Mouse (Mus musculus): ENCODE data around the gene Gmppa. TPM values are rescaled to one million over a fixed set of nuclear protein-coding genes. Genes with fewer than 3 reads are reported as not detected.
A peak's percentile ranks its signal among the peaks of the same experiment; 100 is the strongest.

The Gmppa gene
- total RNA-seq, 2 experiments from 2014 or later, result 51.9 to 53.7 TPM

DNA sequence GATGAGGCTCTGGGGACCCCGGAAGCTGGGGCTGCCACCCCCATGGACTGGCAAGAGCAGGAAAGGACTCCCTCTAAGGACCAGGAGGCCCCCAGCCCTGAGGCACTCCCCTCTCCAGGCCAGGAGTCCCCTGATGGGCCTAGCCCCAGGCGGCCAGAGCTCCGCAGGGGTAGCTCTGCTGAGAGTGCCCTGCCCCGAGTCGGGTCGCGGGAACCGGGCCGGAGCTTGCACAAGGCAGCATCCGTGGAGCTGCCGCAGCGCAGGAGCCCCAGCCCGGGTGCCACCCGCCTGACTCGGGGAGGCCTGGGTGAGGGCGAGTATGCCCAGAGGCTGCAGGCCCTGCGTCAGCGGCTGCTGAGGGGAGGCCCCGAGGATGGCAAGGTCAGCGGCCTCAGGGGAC is 13.9 kb upstream of the Gmppa start:
- no peak for DNase-seq (ENCODE audit: extremely low spot score in 1 of 2, low spot score in 2 of 2)
- intact Hi-C loops (cut with DNase I), result no loop called here

DNA sequence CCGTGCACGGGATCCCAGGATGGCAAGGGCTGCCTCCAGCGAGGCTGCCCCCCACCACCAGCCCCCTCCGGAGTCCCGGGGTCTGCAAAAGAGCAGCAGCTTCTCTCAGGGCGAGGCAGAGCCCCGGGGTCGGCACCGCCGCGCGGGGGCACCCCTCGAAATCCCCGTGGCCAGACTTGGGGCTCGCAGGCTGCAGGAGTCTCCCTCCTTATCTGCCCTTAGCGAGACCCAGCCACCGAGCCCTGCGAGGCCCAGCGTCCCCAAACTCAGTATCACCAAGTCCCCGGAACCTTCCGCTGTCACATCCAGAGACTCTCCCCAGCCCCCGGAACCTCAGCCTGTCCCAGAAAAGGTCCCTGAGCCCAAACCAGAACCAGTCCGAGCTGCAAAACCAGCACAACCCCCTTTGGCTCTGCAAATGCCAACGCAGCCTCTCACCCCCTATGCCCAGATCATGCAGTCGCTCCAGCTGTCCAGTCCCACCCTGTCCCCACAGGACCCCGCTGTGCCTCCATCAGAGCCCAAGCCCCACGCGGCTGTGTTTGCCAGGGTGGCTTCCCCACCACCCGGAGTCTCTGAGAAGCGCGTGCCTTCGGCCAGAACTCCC is 13.4 kb upstream of the Gmppa start:
- intact Hi-C loops (cut with DNase I), result no loop called here
- no peak for DNase-seq (ENCODE audit: extremely low spot score in 1 of 2, low spot score in 2 of 2)

DNA sequence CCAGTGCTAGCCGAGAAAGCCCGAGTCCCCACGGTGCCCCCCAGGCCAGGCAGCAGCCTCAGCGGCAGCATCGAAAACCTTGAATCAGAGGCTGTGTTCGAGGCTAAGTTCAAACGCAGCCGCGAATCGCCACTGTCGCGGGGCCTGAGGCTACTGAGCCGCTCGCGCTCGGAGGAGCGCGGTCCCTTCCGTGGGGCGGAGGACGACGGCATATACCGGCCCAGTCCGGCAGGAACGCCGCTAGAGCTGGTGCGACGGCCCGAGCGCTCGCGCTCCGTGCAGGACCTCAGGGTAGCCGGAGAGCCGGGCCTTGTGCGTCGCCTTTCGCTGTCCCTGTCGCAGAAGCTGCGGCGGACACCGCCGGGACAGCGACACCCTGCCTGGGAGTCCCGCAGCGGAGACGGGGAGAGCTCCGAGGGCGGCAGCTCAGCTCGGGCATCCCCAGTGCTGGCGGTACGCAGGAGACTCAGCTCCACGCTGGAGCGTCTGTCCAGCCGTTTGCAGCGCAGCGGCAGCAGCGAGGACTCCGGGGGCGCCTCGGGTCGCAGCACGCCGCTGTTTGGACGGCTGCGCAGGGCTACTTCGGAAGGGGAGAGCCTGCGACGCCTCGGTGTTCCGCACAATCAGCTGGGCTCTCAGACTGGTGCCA is 12.8 kb upstream of the Gmppa start:
- intact Hi-C loops (cut with DNase I), result no loop called here
- no peak for DNase-seq (ENCODE audit: extremely low spot score in 1 of 2, low spot score in 2 of 2)

DNA sequence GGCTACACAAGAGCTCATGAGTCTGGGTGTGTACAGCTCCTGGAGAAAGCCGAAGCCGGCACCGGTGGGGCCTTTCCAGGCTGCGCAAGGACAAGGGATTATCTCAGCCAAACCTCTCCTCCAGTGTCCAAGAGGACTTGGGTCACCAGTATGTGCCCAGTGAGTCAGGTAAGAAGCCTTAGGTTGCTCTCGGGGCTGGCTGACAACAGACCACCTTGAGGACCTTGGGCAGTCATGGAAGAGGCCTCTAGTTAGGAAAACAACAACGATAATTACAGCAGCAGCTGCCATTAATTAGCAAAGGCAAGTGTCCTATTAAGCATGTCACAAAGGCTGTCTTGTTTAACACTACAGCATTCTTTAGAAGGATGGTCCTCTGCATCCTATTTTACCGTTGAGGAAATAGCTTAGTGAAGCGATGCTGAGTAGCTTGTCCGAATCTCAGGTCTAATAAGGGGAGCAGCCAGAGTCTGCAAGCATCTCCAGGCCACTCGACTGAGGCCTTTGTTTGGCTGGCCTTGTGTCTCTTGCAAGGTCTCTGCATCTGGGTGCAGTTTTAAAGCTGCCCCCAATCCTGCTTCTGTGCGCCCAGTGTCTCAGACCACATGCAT is 11.8 kb upstream of the Gmppa start:
- DNase-seq (ENCODE audit: extremely low spot score in 1 of 2, low spot score in 2 of 2), result no peak
- intact Hi-C loops (cut with DNase I), result no loop called here

GRCm38 (mm10) chr1:75425796-75426471 is 9.8 kb upstream of the Gmppa start:
- intact Hi-C loops (cut with DNase I), result no loop called here
- DNase-seq (ENCODE audit: extremely low spot score in 1 of 2, low spot score in 2 of 2), result no peak

DNA sequence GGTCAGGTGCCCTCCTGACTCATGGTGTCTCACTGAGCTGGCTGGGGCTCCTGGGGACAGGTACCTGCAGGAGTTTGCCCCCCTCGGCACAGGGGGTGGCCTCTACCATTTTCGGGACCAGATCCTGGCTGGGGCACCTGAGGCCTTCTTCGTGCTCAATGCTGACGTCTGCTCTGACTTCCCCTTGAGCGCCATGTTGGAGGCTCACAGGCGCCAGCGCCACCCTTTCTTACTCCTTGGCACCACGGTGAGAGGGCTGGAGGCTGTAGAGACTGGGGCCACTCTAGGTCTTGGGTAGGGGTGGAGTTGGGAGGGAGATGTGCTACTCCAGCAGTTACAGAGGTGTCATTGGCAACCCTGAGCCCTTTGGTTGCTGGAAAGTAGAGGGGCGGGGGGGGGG is 3.1 kb downstream of the Gmppa start:
- no peak for DNase-seq (ENCODE audit: extremely low spot score in 1 of 2, low spot score in 2 of 2)
- intact Hi-C loops (cut with DNase I), result no loop called here

- intact Hi-C loops (cut with DNase I), result no loop called here
- no peak for DNase-seq (ENCODE audit: extremely low spot score in 1 of 2, low spot score in 2 of 2)
Observed at GRCm38 (mm10) chr1:75440661-75441060, 4.9 kb downstream of the Gmppa start.

DNA sequence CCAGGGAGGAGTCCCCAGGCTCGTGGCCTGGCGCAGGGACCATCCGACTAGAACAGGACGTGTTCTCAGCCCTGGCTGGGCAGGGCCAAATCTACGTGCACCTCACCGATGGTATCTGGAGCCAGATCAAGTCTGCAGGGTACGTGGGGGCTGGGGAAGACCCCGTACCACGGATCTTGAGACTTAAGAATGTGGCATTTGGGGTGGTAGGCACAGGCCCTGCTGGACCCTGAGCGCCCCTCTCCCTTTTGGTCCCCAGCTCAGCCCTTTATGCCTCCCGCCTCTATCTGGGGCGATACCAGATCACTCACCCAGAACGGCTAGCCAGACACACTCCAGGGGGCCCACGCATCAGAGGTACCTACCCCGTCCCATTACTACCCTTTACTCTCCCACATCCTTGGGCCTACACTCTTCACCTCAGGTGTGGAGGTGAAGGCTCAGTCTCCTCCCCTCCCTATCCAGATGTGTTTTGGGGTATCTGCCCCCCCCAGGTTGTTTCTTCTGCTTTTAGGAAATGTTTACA is 5.8 kb downstream of the Gmppa start:
- intact Hi-C loops (cut with DNase I), result no loop called here
- DNase-seq (ENCODE audit: extremely low spot score in 1 of 2, low spot score in 2 of 2), result no peak

DNA sequence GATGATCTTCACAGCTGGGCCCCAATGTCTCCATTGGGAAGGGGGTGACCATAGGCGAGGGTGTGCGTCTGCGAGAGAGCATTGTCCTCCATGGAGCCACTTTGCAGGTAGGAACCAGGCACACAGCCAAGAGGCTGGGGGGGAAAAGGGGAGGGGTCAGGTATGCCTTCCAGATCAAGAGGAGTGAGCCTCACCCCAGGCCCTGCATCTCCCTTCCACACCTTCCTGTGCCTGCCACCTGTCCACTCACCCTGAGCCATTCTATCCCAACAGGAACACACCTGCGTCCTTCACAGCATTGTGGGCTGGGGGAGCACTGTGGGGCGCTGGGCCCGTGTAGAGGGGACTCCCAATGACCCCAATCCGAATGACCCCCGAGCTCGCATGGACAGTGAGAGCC is 6.4 kb downstream of the Gmppa start:
- no peak for DNase-seq (ENCODE audit: extremely low spot score in 1 of 2, low spot score in 2 of 2)
- intact Hi-C loops (cut with DNase I), result no loop called here

- intact Hi-C loops (cut with DNase I), result no loop called here
- DNase-seq (ENCODE audit: extremely low spot score in 1 of 2, low spot score in 2 of 2), result no peak
Observed at GRCm38 (mm10) chr1:75442811-75443210, 7.1 kb downstream of the Gmppa start.

DNA sequence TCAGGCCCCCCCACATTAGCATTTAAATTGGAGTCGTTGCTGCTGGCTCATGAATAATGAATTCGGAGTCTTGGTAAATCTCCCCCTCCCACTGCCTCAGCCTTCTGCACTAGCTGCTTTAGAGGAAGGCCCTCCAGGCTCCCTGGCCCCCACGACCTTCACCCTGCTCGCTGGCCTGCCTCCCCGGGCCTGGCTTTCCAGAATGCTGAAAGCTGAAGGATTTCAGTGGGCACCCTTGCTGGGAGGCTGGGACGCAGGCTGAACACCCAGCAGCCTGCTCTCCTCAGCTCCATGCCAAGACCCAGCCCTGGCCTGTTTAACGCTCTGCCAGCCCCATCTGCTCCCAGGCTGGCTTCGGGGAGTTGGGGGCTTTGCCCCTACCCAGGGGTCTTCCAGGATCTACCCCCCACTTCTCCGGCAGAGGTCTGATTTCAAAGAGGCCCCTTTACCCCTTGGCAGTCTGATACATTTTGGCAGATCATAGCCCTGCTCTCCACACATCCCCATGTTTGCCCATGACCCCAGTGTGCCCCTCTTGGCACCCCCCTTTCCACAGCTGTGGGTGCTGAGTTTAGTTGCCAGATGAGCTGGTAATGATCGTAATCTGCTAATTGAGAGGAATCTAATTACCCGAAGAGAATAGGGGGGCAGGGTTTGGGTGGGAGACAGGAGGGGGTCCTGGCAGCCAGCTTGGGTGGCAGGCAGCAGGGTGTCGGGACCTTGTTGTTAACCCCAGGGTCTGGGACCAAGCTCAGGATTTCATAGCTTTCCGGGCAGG is 7.7 kb downstream of the Gmppa start:
- intact Hi-C loops (cut with DNase I), result no loop called here
- DNase-seq (ENCODE audit: extremely low spot score in 1 of 2, low spot score in 2 of 2), result no peak

- intact Hi-C loops (cut with DNase I), result no loop called here
- no peak for DNase-seq (ENCODE audit: extremely low spot score in 1 of 2, low spot score in 2 of 2)
Observed at GRCm38 (mm10) chr1:75444208-75444607, 8.5 kb downstream of the Gmppa start.

DNA sequence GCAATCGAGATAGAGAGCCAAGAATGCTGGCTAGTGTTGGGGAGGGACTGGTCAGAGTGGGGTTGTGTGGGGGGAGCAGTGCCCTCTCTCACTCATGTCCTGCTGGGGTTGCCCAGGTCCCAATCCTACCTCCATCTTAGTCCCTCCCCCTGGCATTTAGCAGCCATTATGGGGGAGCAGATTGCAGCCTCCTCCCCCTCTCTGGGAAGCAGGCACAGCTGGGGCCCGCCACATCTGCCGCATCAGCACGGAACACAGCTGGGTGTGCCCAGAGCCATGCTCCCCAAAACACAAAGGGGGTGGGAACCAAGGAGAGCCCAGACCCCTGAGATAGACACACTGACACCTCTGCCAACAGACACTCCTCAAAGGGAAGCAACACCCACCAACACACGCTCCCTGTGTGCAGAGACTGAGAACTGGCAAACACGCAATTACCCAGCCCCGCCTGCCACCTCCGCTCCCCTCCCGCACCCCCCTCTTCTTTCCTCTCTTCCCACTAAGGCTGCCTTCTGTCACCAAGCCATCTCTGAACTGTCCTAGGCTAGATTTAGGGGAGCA is 9.5 kb downstream of the Gmppa start:
- DNase-seq (ENCODE audit: extremely low spot score in 1 of 2, low spot score in 2 of 2), result peak in 1 of 2 experiments; percentile 44
- intact Hi-C loops (cut with DNase I), result no loop called here

DNA sequence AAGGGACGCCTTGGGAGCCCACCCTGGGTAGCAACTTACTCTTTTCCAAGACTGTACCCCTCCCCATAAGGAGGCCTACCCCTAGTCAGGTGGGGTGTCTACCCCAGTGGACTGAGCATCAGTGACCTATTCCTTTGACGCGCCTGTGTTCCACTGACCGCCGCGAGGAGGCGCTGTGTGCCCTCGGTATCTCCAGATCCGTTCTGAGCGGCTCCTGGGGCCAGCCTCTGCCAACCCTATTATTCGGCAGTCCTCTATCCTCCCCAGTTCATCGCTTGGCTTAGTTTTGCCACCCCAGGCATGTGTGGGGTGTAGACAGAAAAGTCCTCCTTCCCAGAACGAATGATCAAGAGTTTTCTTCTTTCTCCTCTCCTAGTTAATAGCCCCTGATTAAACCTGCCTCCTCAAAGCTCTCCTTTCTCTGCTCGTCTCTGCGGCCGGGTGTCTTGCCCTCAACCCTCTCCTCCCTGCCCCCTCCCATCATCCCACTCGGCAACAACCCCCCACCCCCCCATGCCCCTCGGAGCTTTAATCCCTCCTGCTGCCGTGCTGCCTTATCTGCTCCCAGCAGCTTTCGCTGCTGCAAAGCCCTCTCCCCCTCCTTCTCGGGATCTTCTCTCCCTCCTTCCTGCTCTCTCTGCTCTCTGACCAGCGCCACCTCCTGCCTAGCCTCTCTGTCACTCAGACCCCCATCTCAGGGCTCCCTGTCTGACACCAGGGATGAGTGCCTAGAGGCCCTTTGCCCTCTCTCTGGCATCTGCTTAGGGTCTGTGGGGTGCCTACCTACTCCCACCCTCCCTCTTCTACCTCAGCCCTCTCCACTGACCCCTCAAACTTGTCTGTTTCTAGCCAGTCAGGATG is 10.3 kb downstream of the Gmppa start:
- peak; percentile 62 to 85 for DNase-seq (ENCODE audit: extremely low spot score in 1 of 2, low spot score in 2 of 2)

DNA sequence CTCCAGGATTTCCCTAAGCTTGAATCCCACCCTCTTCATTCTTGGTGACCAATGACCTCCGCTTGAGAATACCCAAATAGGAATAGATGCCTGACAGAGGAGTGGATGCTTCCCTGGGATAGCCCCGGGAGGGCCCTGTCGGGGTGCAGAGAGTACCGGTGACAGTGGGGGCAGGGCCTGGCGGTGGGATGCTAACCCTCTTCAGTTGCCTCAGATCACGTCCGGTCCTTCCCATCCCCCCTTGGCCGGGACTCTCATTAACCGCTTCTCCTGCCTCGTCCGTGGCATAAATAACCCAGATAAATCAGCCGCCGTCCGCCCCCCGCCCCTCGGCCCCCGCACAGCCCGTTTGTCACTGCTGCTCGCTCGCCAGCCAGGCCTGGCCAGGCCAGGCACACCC is 10.9 kb downstream of the Gmppa start:
- peak in 1 of 2 experiments; percentile 60 for DNase-seq (ENCODE audit: extremely low spot score in 1 of 2, low spot score in 2 of 2)

More for the DNA sequence above, 10.3 kb downstream of the Gmppa start:
- intact Hi-C loops (cut with DNase I), result loop anchor here (2.0 kb wide), 1 partner anchor 21 kb away; no protein-coding TSS in a partner anchor

DNA sequence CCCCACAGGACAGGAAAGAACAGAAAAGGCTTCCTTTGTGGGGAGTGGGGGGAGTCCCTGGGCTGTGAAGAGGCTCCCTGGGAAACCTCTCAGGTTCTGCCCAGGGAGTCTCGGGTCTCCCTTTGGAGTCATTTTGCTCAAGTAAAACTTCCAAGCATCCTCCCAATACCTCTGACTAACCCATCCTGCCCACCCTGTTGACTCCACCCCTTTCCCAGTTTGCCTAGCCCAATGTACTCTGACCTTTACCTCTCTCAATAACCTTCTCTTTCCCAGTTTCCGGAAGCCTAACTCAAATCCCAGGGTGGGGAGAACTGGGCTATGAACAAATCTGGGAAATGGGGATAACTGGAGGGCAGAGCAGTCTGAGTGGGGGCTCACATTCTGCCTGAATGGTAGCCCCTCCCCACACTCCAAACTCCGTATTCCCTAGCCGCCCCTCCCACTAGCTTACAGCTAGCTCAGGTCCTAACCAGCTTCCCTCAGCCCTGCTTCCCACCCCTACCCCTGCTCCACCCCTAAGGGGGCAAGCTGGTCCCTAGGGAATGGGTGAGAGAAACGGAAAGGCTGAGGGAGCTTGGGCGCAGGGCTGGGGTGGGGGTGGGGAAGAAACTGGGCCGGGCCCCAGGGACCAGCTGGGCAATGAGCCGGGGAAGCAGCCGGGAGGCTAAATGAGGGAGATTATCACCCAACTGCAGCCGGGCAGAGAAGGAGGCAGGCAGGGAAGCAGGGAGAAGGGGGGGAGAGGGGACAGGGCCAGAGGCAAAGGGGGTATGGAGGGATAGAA is 11.7 kb downstream of the Gmppa start:
- intact Hi-C loops (cut with DNase I), result loop anchor here (2.0 kb wide), 1 partner anchor 19 kb away; no protein-coding TSS in a partner anchor

More for the DNA sequence above, 10.9 kb downstream of the Gmppa start:
- intact Hi-C loops (cut with DNase I), result loop anchor here (2.0 kb wide), 1 partner anchor 20 kb away; no protein-coding TSS in a partner anchor

DNA sequence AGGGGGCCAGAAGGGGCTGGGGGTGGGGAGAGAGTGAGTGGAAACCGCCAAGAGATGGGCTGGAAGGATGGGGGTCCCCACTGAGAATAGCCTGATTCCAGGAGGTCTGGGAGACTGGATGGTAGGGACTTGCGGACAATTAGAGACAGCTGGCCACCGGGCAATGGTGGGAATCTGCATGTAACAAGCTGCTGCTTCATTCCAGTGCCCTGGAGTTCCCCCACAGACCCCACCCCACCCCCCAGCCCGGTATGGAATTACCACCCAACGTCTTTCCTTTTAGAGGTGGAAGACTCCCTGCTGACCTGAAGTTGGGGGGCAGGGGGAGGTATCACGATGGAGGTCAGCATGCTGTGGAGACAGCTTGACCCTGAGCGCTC is 12.3 kb downstream of the Gmppa start:
- no peak for DNase-seq (ENCODE audit: extremely low spot score in 1 of 2, low spot score in 2 of 2)
- intact Hi-C loops (cut with DNase I), result no loop called here

More for the DNA sequence above, 11.7 kb downstream of the Gmppa start:
- peak in 1 of 2 experiments; percentile 68 for DNase-seq (ENCODE audit: extremely low spot score in 1 of 2, low spot score in 2 of 2)
